Mouse (Mus musculus): ENCODE data around the gene Gp2. TPM values are rescaled to one million over a fixed set of nuclear protein-coding genes. Genes with fewer than 3 reads are reported as not detected.

Gene Gp2
- polyA plus RNA-seq, 1 experiment from 2014 or later, result not detected

GRCm38 (mm10) chr7:119394050-119394732 lies 64.9 kb downstream of the Gp2 start:
- Histone ChIP-seq H3K9me3 (replicated peaks) (no peaks in the 10 kb centered on the region), H3K4me1 (no peaks in the 10 kb centered on the region), H3K27ac (replicated peaks) (no peak overlapping the region), H3K36me3 (no peaks in the 10 kb centered on the region), H3K4me3 (no peak overlapping the region), H3K27me3 (ENCODE audit: low read depth, poor library complexity, severe bottlenecking) (no peaks in the 10 kb centered on the region)
- 92% methylated on average over 13 of the region's 13 CpGs for WGBS
- no peak for DNase-seq (ENCODE audit: low spot score)

Other genes starting within 250 kb of the Gp2 start
- gene Umod, start 20.0 kb upstream of the Gp2 start, polyA plus RNA-seq (2016; fragmentation: Nextera tagmentation; extraction: Ambion mirVana), result not detected in 2 replicates
- gene Acsm5, start 60.2 kb upstream of the Gp2 start, polyA plus RNA-seq (2016; fragmentation: Nextera tagmentation; extraction: Ambion mirVana), result not detected in 2 replicates
- gene Pdilt, start 64.2 kb upstream of the Gp2 start, polyA plus RNA-seq (2016; fragmentation: Nextera tagmentation; extraction: Ambion mirVana), result 0.06 TPM in 1 of 2 replicates, not detected in the other
- gene Acsm2, start 95.1 kb upstream of the Gp2 start, polyA plus RNA-seq (2016; fragmentation: Nextera tagmentation; extraction: Ambion mirVana), result not detected in 2 replicates
- not detected in 2 replicates for gene Acsm1, start 147.7 kb upstream of the Gp2 start, polyA plus RNA-seq (2016; fragmentation: Nextera tagmentation; extraction: Ambion mirVana)
- gene Acsm4, start 230.7 kb upstream of the Gp2 start, polyA plus RNA-seq (2016; fragmentation: Nextera tagmentation; extraction: Ambion mirVana), result not detected in 2 replicates

All from midbrain, embryonic 10.5 days (tissue).